Mouse (Mus musculus) embryonic facial prominence, embryonic 11.5 days (tissue): ENCODE data around the gene Cnppd1. TPM values are rescaled to one million over a fixed set of nuclear protein-coding genes. Genes with fewer than 3 reads are reported as not detected.

Source experiments
- ATAC-seq: fragments of 200-750 bp; cut with Nextera tagmentation; replicated peaks from 2 replicates; pipeline ENCODE4 v1.8.0; 2017; ENCODE audit warnings: low read depth; ENCODE audit not compliant: insufficient number of reproducible peaks, low FRiP score, low TSS enrichment
- DNase-seq: peaks from one replicate; pipeline ENCODE4 v3.0.0-alpha.2; 2015; ENCODE audit warnings: low spot score
- H3K27ac ChIP-seq: fragments of 300-500 bp; sonication (generic); replicated peaks from 2 replicates; pipeline ENCODE4 v1.5.1; 2014; ENCODE audit warnings: mild to moderate bottlenecking, low read depth, low read length, control low read depth
- H3K27me3 ChIP-seq: fragments of 300-500 bp; sonication (generic); 2 replicates; pipeline ENCODE4 v1.6.1; 2014; ENCODE audit warnings: mild to moderate bottlenecking, low read length, moderate library complexity, mixed read lengths; ENCODE audit not compliant: control insufficient read depth, insufficient read depth
- H3K36me3 ChIP-seq: fragments of 300-500 bp; sonication (generic); replicated peaks from 2 replicates; pipeline ENCODE4 v1.6.1; 2014; ENCODE audit warnings: low read depth, mild to moderate bottlenecking, low read length, moderate library complexity, mixed read lengths; ENCODE audit not compliant: control insufficient read depth, insufficient read depth
- H3K4me1 ChIP-seq: fragments of 300-500 bp; sonication (generic); 2 replicates; pipeline ENCODE4 v1.6.1; 2014; ENCODE audit warnings: low read length, mixed read lengths; ENCODE audit not compliant: control insufficient read depth, insufficient read depth
- H3K4me2 ChIP-seq: fragments of 300-500 bp; sonication (generic); 2 replicates; pipeline ENCODE4 v1.6.1; 2014; ENCODE audit warnings: low read depth, mild to moderate bottlenecking, control low read depth, low read length, moderate library complexity
- H3K4me3 ChIP-seq: fragments of 300-500 bp; sonication (generic); 2 replicates; pipeline ENCODE4 v1.5.1; 2014; ENCODE audit warnings: low read depth, low read length, control low read depth
- H3K9ac ChIP-seq: fragments of 300-500 bp; sonication (generic); replicated peaks from 2 replicates; pipeline ENCODE4 v1.6.1; 2014; ENCODE audit warnings: mild to moderate bottlenecking, control low read depth, low read length
- H3K9me3 ChIP-seq: fragments of 300-500 bp; sonication (generic); replicated peaks from 2 replicates; pipeline ENCODE4 v1.6.1; 2016; ENCODE audit warnings: mild to moderate bottlenecking, low read length, inconsistent platforms, mixed read lengths; ENCODE audit not compliant: control insufficient read depth
- WGBS: fragments of 180-500 bp; shearing (Covaris S2); extraction: QIAGEN DNeasy Blood & Tissue Kit; methylation state at CpG from one replicate; pipeline ENCODE4 v1.1.7; 2014; 5-methylcytosine and 5-hydroxymethylcytosine counted together
- polyA plus RNA-seq: library from polyadenylated mRNA; unstranded; fragments of >200 nt; fragmentation: Nextera tagmentation; extraction: Ambion mirVana; gene quantifications from 2 replicates; pipeline ENCODE4 v1.2.1, GENCODE M21; 2014

The Cnppd1 gene
- polyA plus RNA-seq, 1 experiment from 2014 or later, result 33.8 TPM

DNA sequence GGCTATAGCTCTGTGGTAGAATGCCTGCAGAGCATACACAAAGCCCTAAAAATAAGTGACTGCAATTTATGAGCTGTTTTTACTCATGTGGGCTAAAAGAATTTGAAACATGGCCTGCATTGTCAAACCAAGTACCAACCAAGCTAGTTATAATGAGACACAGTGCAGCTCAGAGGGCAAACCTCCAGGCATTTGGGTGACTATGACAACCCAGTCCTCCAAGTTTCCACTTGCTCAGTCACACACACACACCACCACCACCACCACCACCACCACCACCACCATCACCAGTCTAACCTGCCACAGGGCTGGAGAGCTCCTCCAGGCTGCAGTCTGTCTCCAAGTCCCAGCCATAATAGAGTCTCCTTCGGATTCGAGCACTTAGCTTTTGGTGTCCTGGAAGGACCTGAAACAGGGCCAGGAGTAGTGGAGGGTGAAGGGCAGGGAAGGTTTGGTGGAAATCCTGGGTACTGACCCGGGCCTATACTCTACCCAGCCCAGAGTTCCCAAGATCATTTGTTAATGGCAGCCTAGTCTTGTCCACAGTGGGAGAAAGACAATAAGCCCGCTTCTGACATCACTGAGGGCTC is 1.8 kb downstream of the Cnppd1 start:
- WGBS, result 57% methylated on average over 4 of the region's 4 CpGs
- Histone ChIP-seq H3K4me3 (peak overlapping the region; percentile 57), H3K36me3 (peaks cover 7% of the 10 kb centered on the region), H3K4me1 (no peaks in the 10 kb centered on the region), H3K27me3 (no peaks in the 10 kb centered on the region), H3K9ac (peak overlapping the region; percentile 70), H3K4me2 (peak overlapping the region; percentile 94), H3K27ac (no peak overlapping the region), H3K9me3 (no peaks in the 10 kb centered on the region)
- ATAC-seq (no peak), DNase-seq (no peak)

- Histone ChIP-seq H3K4me2 (no peak overlapping the region), H3K27me3 (no peaks in the 10 kb centered on the region), H3K9me3 (no peaks in the 10 kb centered on the region), H3K9ac (no peak overlapping the region), H3K36me3 (peaks cover 3% of the 10 kb centered on the region; the same call in 1 of the 2 replicates), H3K4me3 (no peak overlapping the region), H3K4me1 (no peaks in the 10 kb centered on the region), H3K27ac (no peak overlapping the region)
- ATAC-seq (no peak), DNase-seq (no peak)
- WGBS, result 97% methylated on average over 2 of the region's 2 CpGs
Observed at GRCm38 (mm10) chr1:75138448-75138847, 4.1 kb downstream of the Cnppd1 start.

GRCm38 (mm10) chr1:75136730-75137129 is 5.8 kb downstream of the Cnppd1 start:
- Histone ChIP-seq H3K4me1 (no peaks in the 10 kb centered on the region), H3K4me3 (no peak overlapping the region), H3K9ac (no peak overlapping the region), H3K36me3 (peaks cover 3% of the 10 kb centered on the region; the same call in 1 of the 2 replicates), H3K9me3 (no peaks in the 10 kb centered on the region), H3K27me3 (no peaks in the 10 kb centered on the region), H3K4me2 (no peak overlapping the region), H3K27ac (no peak overlapping the region)
- ATAC-seq, result no peak
- no peak for DNase-seq
- WGBS, result 73% methylated on average over 3 of the region's 3 CpGs

- Histone ChIP-seq H3K9ac (no peak overlapping the region), H3K4me3 (no peak overlapping the region), H3K4me1 (no peaks in the 10 kb centered on the region), H3K27ac (no peak overlapping the region), H3K36me3 (peaks cover 3% of the 10 kb centered on the region; the same call in 1 of the 2 replicates), H3K27me3 (no peaks in the 10 kb centered on the region), H3K9me3 (no peaks in the 10 kb centered on the region), H3K4me2 (no peak overlapping the region)
- DNase-seq, result no peak
- 88% methylated on average over 6 of the region's 6 CpGs for WGBS
- no peak for ATAC-seq
Observed at GRCm38 (mm10) chr1:75136293-75136692, 6.2 kb downstream of the Cnppd1 start.

DNA sequence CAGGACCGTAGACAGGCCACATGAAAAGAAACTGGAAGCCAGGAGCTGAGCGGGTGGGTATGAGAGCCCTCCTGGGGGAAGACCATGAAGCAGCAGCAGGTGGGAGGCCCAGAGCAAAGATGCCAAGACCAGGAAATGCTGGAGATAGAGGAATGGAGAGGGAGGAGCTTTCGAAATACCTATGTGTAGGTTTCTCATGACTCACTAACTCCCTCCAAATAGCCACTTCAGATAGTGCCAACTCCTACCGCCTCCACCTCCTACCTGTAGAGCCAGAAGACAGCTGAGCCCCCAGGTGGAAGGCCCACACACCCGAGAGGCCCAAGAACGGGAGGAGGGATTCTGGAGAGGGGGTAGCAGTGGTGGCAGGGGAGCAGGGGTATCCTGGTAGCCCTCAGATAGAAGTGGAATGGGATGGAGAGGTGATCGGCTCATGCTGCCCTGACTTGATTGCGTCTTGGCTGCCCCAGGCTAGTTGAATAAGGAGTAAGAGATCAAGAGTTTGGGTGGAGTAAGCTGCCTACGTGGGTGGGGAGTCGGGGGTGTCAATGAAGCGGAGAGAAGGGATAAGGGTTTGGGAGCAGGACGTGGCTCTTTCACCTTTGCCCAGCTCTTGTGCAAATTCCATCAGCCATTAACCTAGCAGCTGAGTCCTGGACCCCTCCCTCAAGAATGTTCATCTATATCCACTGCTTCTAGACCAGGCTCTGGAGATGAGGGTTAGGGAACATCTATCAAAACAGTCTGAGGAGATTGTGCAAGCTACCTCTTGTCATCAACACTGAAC is 8.9 kb downstream of the Cnppd1 start, which contains the start of gene Slc23a3:
TSS of gene Slc23a3 (minus strand) at position 470 of the 787 bp plus-strand sequence.
- Histone ChIP-seq H3K4me3 (no peak within 1 kb of the TSS), H3K27me3 (no peaks in the 10 kb centered on the region), H3K9ac (no peak within 1 kb of the TSS), H3K36me3 (peaks cover 3% of the 10 kb centered on the region; the same call in 1 of the 2 replicates), H3K4me2 (no peak within 1 kb of the TSS), H3K4me1 (no peaks in the 10 kb centered on the region), H3K9me3 (no peaks in the 10 kb centered on the region), H3K27ac (no peak within 1 kb of the TSS)
- WGBS, result 62% methylated on average over 12 of the region's 12 CpGs
- DNase-seq (no peak), ATAC-seq (no peak)

DNA sequence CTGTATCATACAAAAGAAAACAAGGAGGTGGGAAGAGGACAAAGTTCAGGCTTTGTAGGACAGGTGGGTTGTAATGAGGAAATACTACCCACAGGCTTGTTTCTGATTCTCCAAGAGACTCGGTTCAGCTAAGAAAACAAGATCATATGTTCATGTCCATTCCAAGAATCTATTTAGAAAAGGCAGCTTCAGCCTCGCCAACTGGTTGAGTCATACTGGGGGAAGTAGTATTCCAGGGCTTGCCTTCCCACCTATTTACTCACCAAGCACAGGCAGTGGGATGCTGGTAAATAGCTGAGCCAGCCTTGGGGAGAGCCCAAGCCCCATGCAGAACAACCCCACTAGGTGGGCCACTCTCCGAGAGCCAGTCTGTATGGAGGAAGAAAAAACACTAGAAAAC is 13.9 kb downstream of the Cnppd1 start:
- Histone ChIP-seq H3K4me1 (no peaks in the 10 kb centered on the region; the same call in 1 of the 2 replicates), H3K9ac (no peak overlapping the region), H3K27ac (no peak overlapping the region), H3K9me3 (no peaks in the 10 kb centered on the region), H3K4me2 (no peak overlapping the region), H3K36me3 (no peaks in the 10 kb centered on the region), H3K4me3 (no peak overlapping the region), H3K27me3 (no peaks in the 10 kb centered on the region)
- no peak for DNase-seq
- 81% methylated on average over 3 of the region's 3 CpGs for WGBS
- no peak for ATAC-seq

GRCm38 (mm10) chr1:75125418-75125817 is 17.1 kb downstream of the Cnppd1 start:
- Histone ChIP-seq H3K9me3 (no peaks in the 10 kb centered on the region), H3K4me2 (peak overlapping the region; percentile 35), H3K27ac (no peak overlapping the region), H3K9ac (no peak overlapping the region), H3K4me1 (no peaks in the 10 kb centered on the region; the same call in 1 of the 2 replicates), H3K4me3 (peak overlapping the region; percentile 54), H3K27me3 (no peaks in the 10 kb centered on the region), H3K36me3 (no peaks in the 10 kb centered on the region)
- DNase-seq (no peak), ATAC-seq (no peak)
- WGBS, result 36% methylated on average over 5 of the region's 5 CpGs
